Mouse (Mus musculus) hindbrain, embryonic 11.5 days (tissue): Measurements from ENCODE around the gene Pank3. TPM values are rescaled to one million over a fixed set of nuclear protein-coding genes. Genes with fewer than 3 reads are reported as not detected.

Source experiments
- ATAC-seq: fragments of 200-750 bp; cut with Nextera tagmentation; 2 replicates; pipeline ENCODE4 v1.8.0; 2017; ENCODE audit warnings: mild to moderate bottlenecking, moderate TSS enrichment, moderate library complexity; ENCODE audit not compliant: low FRiP score
- DNase-seq: peaks from one replicate; pipeline ENCODE4 v3.0.0-alpha.2; 2015; ENCODE audit warnings: low spot score
- H3K27ac ChIP-seq: fragments of 300-500 bp; sonication (generic); 2 replicates; pipeline ENCODE4 v1.5.1; 2014; ENCODE audit warnings: mild to moderate bottlenecking, low read depth, low read length
- H3K27me3 ChIP-seq: fragments of 300-500 bp; sonication (generic); 2 replicates; pipeline ENCODE4 v1.6.1; 2014; ENCODE audit warnings: mild to moderate bottlenecking, low read length, moderate library complexity, mixed read lengths; ENCODE audit not compliant: control insufficient read depth, insufficient read depth
- H3K36me3 ChIP-seq: fragments of 300-500 bp; sonication (generic); 2 replicates; pipeline ENCODE4 v1.6.1; 2014; ENCODE audit warnings: mild to moderate bottlenecking, low read length, moderate library complexity, mixed read lengths; ENCODE audit not compliant: control insufficient read depth, insufficient read depth
- H3K4me1 ChIP-seq: fragments of 300-500 bp; sonication (generic); replicated peaks from 2 replicates; pipeline ENCODE4 v1.6.1; 2014; ENCODE audit warnings: low read length, mixed read lengths; ENCODE audit not compliant: control insufficient read depth, insufficient read depth
- H3K4me2 ChIP-seq: fragments of 300-500 bp; sonication (generic); replicated peaks from 2 replicates; pipeline ENCODE4 v1.6.1; 2014; ENCODE audit warnings: mild to moderate bottlenecking, low read depth, low read length
- H3K4me3 ChIP-seq: fragments of 300-500 bp; sonication (generic); 2 replicates; pipeline ENCODE4 v1.5.1; 2014; ENCODE audit warnings: low read depth, low read length
- H3K9ac ChIP-seq: fragments of 300-500 bp; sonication (generic); 2 replicates; pipeline ENCODE4 v1.6.1; 2014; ENCODE audit warnings: low read depth, low read length
- H3K9me3 ChIP-seq: fragments of 300-500 bp; sonication (generic); 2 replicates; pipeline ENCODE4 v1.6.1; 2016; ENCODE audit warnings: low read length; ENCODE audit not compliant: control insufficient read depth
- WGBS: fragments of 180-500 bp; shearing (Covaris S2); extraction: QIAGEN DNeasy Blood & Tissue Kit; methylation state at CpG from one replicate; pipeline ENCODE4 v1.1.7; 2014; 5-methylcytosine and 5-hydroxymethylcytosine counted together
- polyA plus RNA-seq: library from polyadenylated mRNA; unstranded; fragments of >200 nt; fragmentation: Nextera tagmentation; extraction: Ambion mirVana; gene quantifications from 2 replicates; pipeline ENCODE4 v1.2.1, GENCODE M21; 2014

The Pank3 gene
- polyA plus RNA-seq, 1 experiment from 2014 or later = 27.7 TPM

GRCm38 (mm10) chr11:35743586-35743985, 25.7 kb upstream of the Pank3 start:
- Histone ChIP-seq H3K4me3 (no peak overlapping the region), H3K9ac (no peak overlapping the region), H3K9me3 (no peaks in the 10 kb centered on the region), H3K4me1 (no peaks in the 10 kb centered on the region), H3K27me3 (no peaks in the 10 kb centered on the region), H3K36me3 (no peaks in the 10 kb centered on the region), H3K27ac (no peak overlapping the region), H3K4me2 (no peak overlapping the region)
- no peak for DNase-seq
- 95% methylated on average over 6 of the region's 6 CpGs for WGBS
- no peak for ATAC-seq

- Histone ChIP-seq H3K4me1 (no peaks in the 10 kb centered on the region), H3K9ac (no peak overlapping the region), H3K27me3 (no peaks in the 10 kb centered on the region), H3K9me3 (no peaks in the 10 kb centered on the region), H3K36me3 (no peaks in the 10 kb centered on the region), H3K4me2 (no peak overlapping the region), H3K27ac (no peak overlapping the region), H3K4me3 (no peak overlapping the region)
- ATAC-seq (no peak), DNase-seq (no peak)
- WGBS = 94% methylated on average over 6 of the region's 6 CpGs
These were observed 24.7 kb upstream of the Pank3 start for GRCm38 (mm10) chr11:35744571-35744970.

DNA sequence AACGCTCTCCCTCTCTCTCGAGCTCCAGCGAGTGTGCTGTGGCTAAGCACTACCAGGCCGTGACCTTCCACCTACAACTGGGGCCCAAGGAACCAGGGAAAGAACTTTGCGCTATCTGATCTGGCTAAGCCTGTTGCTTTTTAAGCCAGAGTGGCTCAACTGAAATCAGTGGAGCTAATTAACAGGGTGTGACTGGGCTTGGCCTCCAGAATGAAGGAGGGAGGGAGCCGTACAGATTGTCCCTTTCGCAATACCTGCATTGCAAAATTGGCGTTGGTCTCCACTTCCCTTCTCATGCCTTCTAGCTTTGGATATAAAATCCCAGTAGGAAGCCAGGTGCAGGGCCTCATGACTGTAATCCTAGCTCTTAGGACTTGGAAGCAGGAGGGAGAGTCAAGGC, 18.7 kb upstream of the Pank3 start:
- Histone ChIP-seq H3K4me3 (no peak overlapping the region), H3K27me3 (no peaks in the 10 kb centered on the region), H3K36me3 (no peaks in the 10 kb centered on the region), H3K9me3 (no peaks in the 10 kb centered on the region), H3K9ac (no peak overlapping the region), H3K27ac (no peak overlapping the region), H3K4me1 (no peaks in the 10 kb centered on the region), H3K4me2 (no peak overlapping the region)
- no peak for ATAC-seq
- no peak for DNase-seq
- 76% methylated on average over 8 of the region's 8 CpGs for WGBS

- H3K27ac ChIP-seq = no peak overlapping the region
- 81% methylated on average over 4 of the region's 4 CpGs for WGBS
- H3K36me3 ChIP-seq = no peaks in the 10 kb centered on the region
- no peak for DNase-seq
- no peaks in the 10 kb centered on the region for H3K4me1 ChIP-seq
- no peak overlapping the region for H3K9ac ChIP-seq
- no peak for ATAC-seq
- no peaks in the 10 kb centered on the region for H3K27me3 ChIP-seq
- H3K4me3 ChIP-seq = no peak overlapping the region
- no peaks in the 10 kb centered on the region for H3K9me3 ChIP-seq
- no peak overlapping the region for H3K4me2 ChIP-seq
These were observed 14.3 kb upstream of the Pank3 start for GRCm38 (mm10) chr11:35754906-35755418.

- Histone ChIP-seq H3K27ac (no peak overlapping the region), H3K4me1 (no peaks in the 10 kb centered on the region), H3K4me2 (no peak overlapping the region), H3K9ac (no peak overlapping the region), H3K4me3 (no peak overlapping the region), H3K9me3 (no peaks in the 10 kb centered on the region), H3K27me3 (no peaks in the 10 kb centered on the region), H3K36me3 (no peaks in the 10 kb centered on the region)
- DNase-seq (no peak), ATAC-seq (no peak)
- WGBS = 77% methylated on average over 6 of the region's 6 CpGs
These were observed 13.7 kb upstream of the Pank3 start for GRCm38 (mm10) chr11:35755546-35755945.

- no peak overlapping the region for H3K4me3 ChIP-seq
- H3K4me1 ChIP-seq = no peaks in the 10 kb centered on the region
- ATAC-seq = no peak
- no peaks in the 10 kb centered on the region for H3K36me3 ChIP-seq
- H3K27ac ChIP-seq = no peak overlapping the region
- DNase-seq = no peak
- WGBS = 74% methylated on average over 11 of the region's 11 CpGs
- no peaks in the 10 kb centered on the region for H3K9me3 ChIP-seq
- H3K4me2 ChIP-seq = no peak overlapping the region
- H3K9ac ChIP-seq = no peak overlapping the region
- H3K27me3 ChIP-seq = no peaks in the 10 kb centered on the region
These were observed 12.6 kb upstream of the Pank3 start for GRCm38 (mm10) chr11:35756411-35757303.

DNA sequence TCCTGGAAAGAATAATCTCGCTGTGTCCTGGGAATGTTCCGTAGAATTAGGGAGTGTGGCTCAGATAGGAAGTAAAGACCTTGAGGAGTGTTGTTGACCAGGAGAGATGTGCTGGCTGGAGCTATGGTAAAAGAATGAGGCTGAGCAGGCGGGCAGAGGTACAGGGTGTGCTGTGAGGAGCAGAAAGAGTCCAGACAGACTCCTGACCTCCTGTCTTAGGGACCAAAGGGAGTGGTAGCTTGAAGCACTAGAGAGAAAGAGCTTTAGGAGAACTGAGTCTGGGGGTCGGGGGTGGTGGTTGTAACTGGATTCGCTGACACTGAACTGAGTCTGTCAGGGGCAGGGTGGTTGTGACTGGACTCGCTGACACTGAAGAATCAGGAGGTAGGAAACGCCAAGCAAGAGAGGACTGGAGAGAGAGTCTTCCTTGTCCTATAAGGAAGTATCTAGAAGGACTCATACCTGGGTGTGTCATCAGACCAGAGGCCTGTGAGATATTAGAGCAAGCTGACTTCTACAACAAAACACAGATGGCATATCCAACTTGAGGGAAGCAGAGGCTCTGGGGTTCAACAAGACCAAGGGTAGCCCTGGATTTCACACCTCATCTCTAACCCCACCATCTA, 9.2 kb upstream of the Pank3 start:
- Histone ChIP-seq H3K27me3 (no peaks in the 10 kb centered on the region), H3K9ac (no peak overlapping the region), H3K36me3 (no peaks in the 10 kb centered on the region), H3K9me3 (no peaks in the 10 kb centered on the region), H3K4me1 (no peaks in the 10 kb centered on the region), H3K4me3 (no peak overlapping the region), H3K27ac (no peak overlapping the region), H3K4me2 (no peak overlapping the region)
- DNase-seq (no peak), ATAC-seq (no peak)
- 89% methylated on average over 7 of the region's 7 CpGs for WGBS

DNA sequence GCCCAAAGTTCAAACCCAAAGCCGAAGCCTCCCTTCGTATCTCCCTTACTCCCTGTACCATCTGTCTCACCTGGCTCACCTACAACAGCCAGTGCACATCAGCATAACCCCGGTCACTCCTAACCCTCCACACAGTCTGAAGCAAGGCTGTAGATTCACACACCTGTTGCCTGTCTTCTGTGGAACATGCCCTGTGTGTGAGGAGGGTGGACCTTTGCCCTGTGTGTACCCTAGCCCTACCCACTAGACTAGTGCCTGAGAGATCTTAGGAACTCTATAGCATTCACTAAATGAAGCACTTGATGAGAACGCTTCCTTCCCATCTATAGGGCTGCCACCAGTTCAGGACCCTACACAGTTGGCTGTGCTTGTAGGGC, 8.7 kb upstream of the Pank3 start:
- Histone ChIP-seq H3K4me2 (no peak overlapping the region), H3K9ac (no peak overlapping the region), H3K4me1 (no peaks in the 10 kb centered on the region), H3K9me3 (no peaks in the 10 kb centered on the region), H3K27me3 (no peaks in the 10 kb centered on the region), H3K27ac (no peak overlapping the region), H3K36me3 (no peaks in the 10 kb centered on the region), H3K4me3 (no peak overlapping the region)
- WGBS = 87% methylated on average over 4 of the region's 4 CpGs
- no peak for DNase-seq
- ATAC-seq = no peak

DNA sequence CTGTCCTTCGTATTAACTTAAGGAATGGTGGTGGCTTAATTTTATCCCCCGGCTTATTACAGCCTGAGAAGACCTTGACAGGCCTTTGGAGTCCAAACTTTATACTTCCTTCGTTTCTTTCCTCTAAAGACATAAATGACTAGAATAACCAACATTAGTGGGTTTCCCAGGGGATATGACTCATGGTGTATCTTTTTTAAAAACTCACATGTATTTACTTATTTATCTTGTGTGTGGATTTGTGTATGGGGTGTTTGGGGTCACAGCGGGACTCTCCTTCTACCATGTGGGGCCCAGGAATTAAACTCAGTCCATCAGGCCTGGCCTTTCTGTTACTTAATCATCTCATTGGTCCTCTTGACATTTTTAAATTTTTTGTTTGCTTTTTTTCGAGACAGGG, 2.4 kb upstream of the Pank3 start:
- Histone ChIP-seq H3K9ac (no peak overlapping the region), H3K36me3 (no peaks in the 10 kb centered on the region), H3K4me1 (no peaks in the 10 kb centered on the region), H3K27ac (no peak overlapping the region), H3K4me3 (no peak overlapping the region), H3K27me3 (no peaks in the 10 kb centered on the region), H3K4me2 (no peak overlapping the region), H3K9me3 (no peaks in the 10 kb centered on the region)
- ATAC-seq (no peak), DNase-seq (no peak)
- 93% methylated on average over 5 of the region's 5 CpGs for WGBS
